Mouse (Mus musculus) midbrain, embryonic 16.5 days (tissue): ENCODE data around the gene Stk38. TPM values are rescaled to one million over a fixed set of nuclear protein-coding genes. Genes with fewer than 3 reads are reported as not detected.
A peak's percentile ranks its signal among the peaks of the same experiment; 100 is the strongest.

Source experiments
- ATAC-seq: fragments of 200-750 bp; cut with Nextera tagmentation; 2 replicates; pipeline ENCODE4 v1.8.0; 2017; ENCODE audit warnings: moderate TSS enrichment
- H3K27ac ChIP-seq: fragments of 300-500 bp; sonication (generic); 2 replicates; pipeline ENCODE4 v1.5.1; 2014; ENCODE audit warnings: mild to moderate bottlenecking, low read length, mixed read lengths
- H3K27me3 ChIP-seq: fragments of 300-500 bp; sonication (generic); 2 replicates; pipeline ENCODE4 v1.6.1; 2014; ENCODE audit warnings: low read depth, low read length, mixed read lengths; ENCODE audit not compliant: control insufficient read depth, insufficient read depth
- H3K36me3 ChIP-seq: fragments of 300-500 bp; sonication (generic); 2 replicates; pipeline ENCODE4 v1.6.1; 2014; ENCODE audit warnings: mild to moderate bottlenecking, low read length, moderate library complexity, mixed read lengths; ENCODE audit not compliant: control insufficient read depth, insufficient read depth
- H3K4me1 ChIP-seq: fragments of 300-500 bp; sonication (generic); 2 replicates; pipeline ENCODE4 v1.6.1; 2014; ENCODE audit warnings: mild to moderate bottlenecking, low read length, mixed read lengths; ENCODE audit not compliant: control insufficient read depth, insufficient read depth
- H3K4me2 ChIP-seq: fragments of 300-500 bp; sonication (generic); 2 replicates; pipeline ENCODE4 v1.6.1; 2014; ENCODE audit warnings: mild to moderate bottlenecking, low read length, mixed read lengths
- H3K4me3 ChIP-seq: fragments of 300-500 bp; sonication (generic); 2 replicates; pipeline ENCODE4 v1.5.1; 2014; ENCODE audit warnings: low read depth, mild to moderate bottlenecking, low read length, moderate library complexity, mixed read lengths
- H3K9ac ChIP-seq: fragments of 300-500 bp; sonication (generic); 2 replicates; pipeline ENCODE4 v1.6.1; 2014; ENCODE audit warnings: low read depth, low read length, mixed read lengths
- H3K9me3 ChIP-seq: fragments of 300-500 bp; sonication (generic); replicated peaks from 2 replicates; pipeline ENCODE4 v1.6.1; 2014; ENCODE audit warnings: mild to moderate bottlenecking, low read length, mixed read lengths; ENCODE audit not compliant: control insufficient read depth, poor library complexity, severe bottlenecking
- WGBS: fragments of 180-500 bp; shearing (Covaris S2); extraction: QIAGEN DNeasy Blood & Tissue Kit; methylation state at CpG from one replicate; pipeline ENCODE4 v1.1.7; 2014; 5-methylcytosine and 5-hydroxymethylcytosine counted together
- polyA plus RNA-seq: library from polyadenylated mRNA; unstranded; fragments of >200 nt; fragmentation: Nextera tagmentation; extraction: Ambion mirVana; gene quantifications from 2 replicates; pipeline ENCODE4 v1.2.1, GENCODE M21; 2015

Gene Stk38
- polyA plus RNA-seq, 1 experiment from 2014 or later, result 83.1 TPM

DNA sequence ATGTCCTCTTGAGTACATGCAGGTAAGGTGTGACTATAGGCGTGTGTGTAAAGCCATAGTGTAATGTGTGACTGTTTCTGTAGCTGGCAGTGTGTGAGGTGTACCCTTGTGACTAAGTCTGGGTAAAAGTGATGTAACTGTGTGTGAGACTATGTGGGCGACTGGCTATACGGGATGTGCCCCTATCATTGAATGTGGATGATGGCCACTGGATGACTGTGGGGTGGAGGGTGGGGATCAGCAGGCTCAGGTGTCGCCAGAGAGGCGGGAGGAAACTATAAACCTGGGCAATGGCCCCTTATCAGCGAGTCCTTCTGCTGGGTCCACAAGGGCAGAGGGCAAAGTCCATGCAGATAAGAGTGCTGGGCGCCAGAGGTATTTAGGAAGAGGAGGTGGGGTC lies 42.1 kb upstream of the Stk38 start:
- Histone ChIP-seq H3K27me3 (no peaks in the 10 kb centered on the region), H3K9me3 (no peaks in the 10 kb centered on the region), H3K4me1 (0 out of 2 replicates have a peak, but pooled peaks cover 2% of the 10 kb centered on the region), H3K9ac (no peak overlapping the region), H3K4me3 (no peak overlapping the region), H3K27ac (no peak overlapping the region), H3K4me2 (no peak overlapping the region), H3K36me3 (peaks cover 10% of the 10 kb centered on the region; the same call in 1 of the 2 replicates)
- ATAC-seq, result no peak
- 95% methylated on average over 7 of the region's 7 CpGs for WGBS

- H3K27ac ChIP-seq, result no peak overlapping the region
These were observed 41.7 kb upstream of the Stk38 start for GRCm38 (mm10) chr17:29049508-29049889.

DNA sequence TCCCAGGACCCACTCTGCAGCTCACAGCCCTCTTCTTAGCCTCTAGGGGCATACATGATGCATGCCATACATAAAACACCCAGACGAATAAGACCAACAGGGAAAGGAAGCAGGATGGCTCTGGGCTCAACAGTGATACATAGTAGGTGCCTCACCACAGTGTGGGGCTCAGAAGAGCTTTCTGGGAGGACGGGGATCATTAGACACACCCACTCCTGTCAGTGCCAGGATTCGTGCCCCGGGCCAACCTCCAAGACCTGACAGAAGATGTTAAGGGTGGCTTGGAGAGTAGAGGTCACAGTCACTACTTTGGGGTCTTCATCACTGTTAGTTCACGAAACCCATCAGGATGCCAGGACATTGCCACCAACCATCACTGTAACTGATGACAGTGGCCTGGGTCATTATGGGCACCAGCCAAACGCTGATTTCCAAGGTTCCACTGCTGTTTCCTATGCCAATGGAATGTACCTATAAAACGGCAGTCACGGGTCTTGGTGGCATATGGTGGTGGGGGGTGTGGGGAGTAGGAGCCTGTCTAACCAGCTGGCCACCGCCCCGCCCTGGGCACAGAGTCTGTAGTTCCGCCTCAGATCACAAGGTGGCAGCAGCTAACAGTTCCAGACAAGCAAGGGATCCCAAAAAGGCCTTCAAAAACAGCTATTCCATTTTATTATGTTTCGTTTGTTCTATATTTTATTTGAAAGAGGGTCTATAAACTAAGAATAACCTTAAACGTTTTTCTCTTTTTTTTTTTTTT lies 41.1 kb upstream of the Stk38 start:
- peaks cover 12% of the 10 kb centered on the region; the same call in 1 of the 2 replicates for H3K36me3 ChIP-seq
- 0 out of 2 replicates have a peak, but pooled peaks cover 2% of the 10 kb centered on the region for H3K4me1 ChIP-seq
- no peak overlapping the region for H3K4me2 ChIP-seq
- 0 out of 2 replicates have a peak overlapping the region, but pooled peaks have one; percentile 38 for H3K9ac ChIP-seq
- no peak overlapping the region for H3K4me3 ChIP-seq
- 26% methylated on average over 13 of the region's 13 CpGs for WGBS
- no peaks in the 10 kb centered on the region for H3K27me3 ChIP-seq
- no peak overlapping the region for H3K27ac ChIP-seq
- ATAC-seq, result peak; percentile 32
- H3K9me3 ChIP-seq, result no peaks in the 10 kb centered on the region

More at GRCm38 (mm10) chr17:29049508-29049889, 41.7 kb upstream of the Stk38 start:
- no peaks in the 10 kb centered on the region for H3K27me3 ChIP-seq
- H3K4me1 ChIP-seq, result 0 out of 2 replicates have a peak, but pooled peaks cover 2% of the 10 kb centered on the region
- H3K9ac ChIP-seq, result no peak overlapping the region
- no peak for ATAC-seq
- WGBS, result 83% methylated on average over 5 of the region's 5 CpGs
- H3K4me3 ChIP-seq, result no peak overlapping the region
- H3K36me3 ChIP-seq, result peaks cover 10% of the 10 kb centered on the region; the same call in 1 of the 2 replicates
- H3K4me2 ChIP-seq, result no peak overlapping the region
- no peaks in the 10 kb centered on the region for H3K9me3 ChIP-seq

GRCm38 (mm10) chr17:29047697-29048514 lies 40.1 kb upstream of the Stk38 start:
- no peaks in the 10 kb centered on the region for H3K27me3 ChIP-seq
- no peak for ATAC-seq
- 57% methylated on average over 3 of the region's 3 CpGs for WGBS
- H3K9ac ChIP-seq, result no peak overlapping the region
- peaks cover 19% of the 10 kb centered on the region for H3K36me3 ChIP-seq
- no peak overlapping the region for H3K4me2 ChIP-seq
- H3K4me1 ChIP-seq, result 0 out of 2 replicates have a peak, but pooled peaks cover 2% of the 10 kb centered on the region
- no peak overlapping the region for H3K4me3 ChIP-seq
- H3K9me3 ChIP-seq, result no peaks in the 10 kb centered on the region
- H3K27ac ChIP-seq, result no peak overlapping the region

DNA sequence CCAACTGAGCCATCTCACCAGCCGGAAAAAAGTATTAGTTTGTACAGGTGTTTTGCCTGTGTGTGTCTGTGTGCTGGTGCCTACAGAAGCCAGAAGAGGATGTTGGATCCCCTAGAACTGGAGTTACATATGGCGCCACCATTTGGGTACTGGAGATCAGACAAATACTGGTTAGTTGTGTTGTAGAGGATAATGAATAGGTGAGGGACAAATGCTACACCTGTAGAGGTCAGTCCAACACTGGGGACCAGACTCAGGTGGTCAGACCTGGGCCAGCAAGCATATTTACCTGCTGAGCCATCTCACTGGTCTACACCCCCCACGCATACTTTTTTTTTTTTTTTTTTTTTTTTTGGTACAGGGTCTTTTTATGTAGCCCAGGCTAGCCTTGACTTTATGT lies 39.1 kb upstream of the Stk38 start:
- no peak overlapping the region for H3K27ac ChIP-seq
- H3K4me3 ChIP-seq, result no peak overlapping the region
- peaks cover 19% of the 10 kb centered on the region for H3K36me3 ChIP-seq
- WGBS, result 89% methylated on average over 2 of the region's 3 CpGs
- 0 out of 2 replicates have a peak, but pooled peaks cover 2% of the 10 kb centered on the region for H3K4me1 ChIP-seq
- no peak for ATAC-seq
- H3K9me3 ChIP-seq, result no peaks in the 10 kb centered on the region
- H3K27me3 ChIP-seq, result no peaks in the 10 kb centered on the region
- no peak overlapping the region for H3K4me2 ChIP-seq
- H3K9ac ChIP-seq, result no peak overlapping the region

- Histone ChIP-seq H3K9ac (no peak overlapping the region), H3K27me3 (no peaks in the 10 kb centered on the region), H3K4me3 (no peak overlapping the region), H3K27ac (no peak overlapping the region), H3K9me3 (no peaks in the 10 kb centered on the region), H3K4me1 (0 out of 2 replicates have a peak, but pooled peaks cover 2% of the 10 kb centered on the region), H3K4me2 (no peak overlapping the region), H3K36me3 (peaks cover 19% of the 10 kb centered on the region)
- 68% methylated on average over 12 of the region's 12 CpGs for WGBS
- no peak for ATAC-seq
These were observed 38.1 kb upstream of the Stk38 start for GRCm38 (mm10) chr17:29045741-29046530.

DNA sequence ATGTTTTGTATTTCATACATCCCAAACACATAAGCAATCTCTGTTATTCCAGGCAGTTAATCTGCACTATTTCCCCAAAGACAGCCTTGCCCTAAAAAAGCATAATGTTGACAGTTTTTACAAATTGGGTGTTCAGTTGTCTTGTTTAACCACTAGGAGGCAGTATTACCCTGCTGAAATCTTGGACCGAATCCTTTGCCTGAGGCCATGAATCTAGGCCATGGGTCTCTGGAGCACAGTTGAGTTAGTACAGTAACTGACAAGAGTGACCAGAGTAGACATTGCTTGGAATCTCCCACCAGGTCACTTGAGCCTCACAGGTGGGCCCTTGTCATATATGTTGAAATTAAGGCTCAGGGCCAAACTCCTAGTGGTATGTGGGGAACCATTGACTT lies 37.1 kb upstream of the Stk38 start:
- Histone ChIP-seq H3K4me2 (no peak overlapping the region), H3K4me3 (no peak overlapping the region), H3K9me3 (no peaks in the 10 kb centered on the region), H3K36me3 (peaks cover 23% of the 10 kb centered on the region), H3K4me1 (0 out of 2 replicates have a peak, but pooled peaks cover 2% of the 10 kb centered on the region), H3K9ac (no peak overlapping the region), H3K27me3 (no peaks in the 10 kb centered on the region), H3K27ac (no peak overlapping the region)
- ATAC-seq, result no peak
- WGBS, result 38% methylated on average over 1 of the region's 1 CpGs

DNA sequence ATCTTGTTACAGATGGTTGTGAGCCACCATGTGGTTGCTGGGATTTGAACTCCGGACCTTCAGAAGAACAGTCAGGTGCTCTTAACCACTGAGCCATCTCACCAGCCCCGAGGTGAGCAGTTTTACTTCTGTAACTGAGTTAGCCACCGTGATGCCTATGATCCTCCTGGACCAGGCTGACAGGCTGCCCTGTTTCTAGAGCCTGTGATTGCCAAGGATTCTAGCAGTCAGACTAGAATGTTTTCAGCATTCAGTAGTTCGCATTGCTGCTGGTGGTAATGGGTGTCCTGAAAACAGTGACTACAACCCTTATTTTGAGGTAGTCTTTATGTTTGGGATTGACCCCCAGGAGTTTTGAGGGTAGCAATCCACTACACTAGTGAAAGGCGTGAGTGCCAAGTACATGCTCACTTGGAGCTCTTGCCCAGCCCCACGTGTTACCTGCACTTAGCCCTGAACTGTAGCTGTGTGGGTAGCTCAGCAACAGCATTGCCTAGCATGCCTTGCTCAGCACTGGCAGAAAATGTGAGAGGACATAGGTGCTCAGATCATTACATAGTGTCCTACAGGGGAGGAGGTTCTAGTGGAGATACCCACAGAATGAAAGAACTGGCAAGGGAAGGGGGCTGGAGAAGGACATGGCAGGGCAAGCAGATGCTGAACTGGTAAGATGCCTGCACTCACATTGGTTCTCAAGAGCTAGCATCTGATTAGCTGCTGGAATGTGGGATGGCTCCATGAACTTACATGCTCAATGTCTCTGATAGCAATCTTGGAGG lies 36.5 kb upstream of the Stk38 start:
- 84% methylated on average over 6 of the region's 6 CpGs for WGBS
- H3K27me3 ChIP-seq, result no peaks in the 10 kb centered on the region
- no peak overlapping the region for H3K27ac ChIP-seq
- no peak overlapping the region for H3K4me2 ChIP-seq
- 0 out of 2 replicates have a peak, but pooled peaks cover 2% of the 10 kb centered on the region for H3K4me1 ChIP-seq
- peak; percentile 49; the same call in 1 of the 2 replicates for ATAC-seq
- no peaks in the 10 kb centered on the region for H3K9me3 ChIP-seq
- no peak overlapping the region for H3K4me3 ChIP-seq
- H3K9ac ChIP-seq, result no peak overlapping the region
- peaks cover 29% of the 10 kb centered on the region for H3K36me3 ChIP-seq
